Mouse (Mus musculus) heart, adult 9 months (tissue): Measurements from ENCODE around the gene Zfp62.
"Not testable (repeated sequence)": the region's sequence is repeated elsewhere in the genome, so short reads cannot be mapped to it uniquely, and the experiment has no call there.

Experiments used
- DNase-seq, 2 experiments: peaks; one replicate each; pipeline ENCODE4 v3.0.0; 2022; ENCODE audit warnings: low spot score in 2 of 2

The Zfp62 gene

DNA sequence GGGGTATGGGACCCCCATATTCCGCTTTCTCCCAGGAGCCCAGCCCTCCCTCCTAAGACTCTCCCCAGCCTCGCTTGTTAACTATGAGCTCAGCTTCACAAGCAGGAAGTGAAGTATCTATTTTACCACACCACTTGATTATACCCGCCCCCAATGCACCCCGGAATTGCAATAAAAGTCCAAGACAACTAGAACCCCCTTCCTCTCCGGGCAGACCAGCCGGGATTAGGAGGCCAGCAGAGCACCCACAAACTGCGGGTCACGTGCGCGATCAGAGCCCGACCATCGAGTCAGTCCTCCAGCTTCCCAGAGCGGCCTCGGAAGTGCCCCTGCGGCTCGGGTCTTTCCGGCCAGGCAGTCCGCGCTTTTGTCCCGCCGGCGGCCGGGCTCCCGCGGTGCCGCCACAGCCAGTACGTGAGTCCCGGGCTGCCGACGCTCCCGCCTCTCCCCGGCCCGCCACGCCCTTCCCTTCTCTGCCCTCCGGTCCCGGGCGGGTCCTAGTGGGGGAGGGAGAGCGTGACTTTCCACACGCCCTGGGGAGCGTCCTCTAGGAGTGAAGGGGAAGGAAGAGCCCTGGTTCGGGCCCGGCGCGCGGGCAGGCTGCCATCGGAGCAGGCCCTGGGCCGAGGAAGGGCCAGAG lies at the start of gene Zfp62:
TSS of gene Zfp62 (plus strand) at position 164 of the 640 bp plus-strand sequence.
- DNase-seq, result peak; percentile 93 to 95

DNA sequence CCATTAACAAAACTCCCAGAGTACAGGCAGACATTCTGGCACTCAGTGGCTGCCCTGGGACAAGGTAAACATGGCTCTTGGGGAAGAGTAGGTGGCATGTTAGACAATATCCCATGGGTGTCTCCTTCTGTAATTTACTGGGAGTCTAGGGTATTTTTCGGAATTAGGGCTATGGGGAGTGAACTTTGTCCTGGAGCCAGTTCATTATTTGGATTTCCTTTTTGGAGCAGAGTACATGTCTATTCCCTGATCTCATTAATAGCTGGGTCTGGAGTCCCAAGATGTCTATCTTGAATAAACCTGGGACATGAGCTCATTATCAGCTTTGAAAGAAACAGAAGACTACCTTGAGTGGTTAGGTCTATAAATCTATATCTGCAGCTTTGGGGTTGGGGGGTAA lies 49.0 kb upstream of the Zfp62 start, which contains the start of gene Olfr1394:
TSS of gene Olfr1394 (plus strand) at position 301 of the 400 bp plus-strand sequence.
- no peak for DNase-seq

DNA sequence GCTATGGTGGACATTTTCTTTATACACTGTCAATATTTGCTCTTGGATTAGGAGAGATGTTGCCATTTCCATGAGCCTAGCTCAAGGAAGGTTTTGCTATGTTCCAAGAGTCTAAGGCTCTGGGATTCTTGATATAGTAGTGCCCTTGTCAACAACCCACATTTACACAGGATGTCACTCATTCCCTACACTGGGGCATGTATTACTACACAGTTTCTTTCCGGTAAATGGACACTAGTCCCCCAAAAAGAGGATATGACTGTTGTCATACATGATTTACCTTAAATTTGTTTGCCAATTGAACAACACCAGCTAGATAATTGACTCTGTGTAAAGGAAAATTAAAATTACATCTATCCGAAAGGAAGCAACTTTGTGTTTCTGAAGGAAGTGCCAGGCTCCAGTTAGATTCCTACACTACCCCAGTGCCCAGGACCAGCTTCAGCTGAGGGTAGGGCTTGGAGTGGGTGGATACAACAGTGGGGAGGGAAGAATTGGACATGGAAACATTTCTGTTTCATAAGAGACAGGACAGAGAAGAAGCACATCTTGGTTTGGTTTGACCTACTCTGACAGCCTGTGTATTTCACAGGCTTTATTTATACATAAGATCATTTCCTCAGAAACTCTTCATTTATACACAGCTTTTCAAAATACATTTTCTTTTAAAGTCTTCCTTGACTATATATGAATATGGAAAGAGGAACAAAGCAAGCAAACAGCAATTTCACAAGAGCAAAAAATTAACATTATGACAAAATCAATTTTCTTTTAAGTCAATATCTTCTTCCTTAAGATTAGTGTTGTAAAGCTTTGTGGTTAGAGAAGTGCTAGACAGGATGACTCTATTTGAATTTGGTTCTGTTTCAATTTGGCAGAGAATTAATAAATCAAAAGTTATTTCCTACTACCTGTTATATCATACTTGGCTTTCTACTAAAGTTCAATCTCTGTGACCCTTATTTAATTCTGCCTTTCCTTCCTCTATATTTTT lies 46.0 kb upstream of the Zfp62 start:
- no peak for DNase-seq

DNA sequence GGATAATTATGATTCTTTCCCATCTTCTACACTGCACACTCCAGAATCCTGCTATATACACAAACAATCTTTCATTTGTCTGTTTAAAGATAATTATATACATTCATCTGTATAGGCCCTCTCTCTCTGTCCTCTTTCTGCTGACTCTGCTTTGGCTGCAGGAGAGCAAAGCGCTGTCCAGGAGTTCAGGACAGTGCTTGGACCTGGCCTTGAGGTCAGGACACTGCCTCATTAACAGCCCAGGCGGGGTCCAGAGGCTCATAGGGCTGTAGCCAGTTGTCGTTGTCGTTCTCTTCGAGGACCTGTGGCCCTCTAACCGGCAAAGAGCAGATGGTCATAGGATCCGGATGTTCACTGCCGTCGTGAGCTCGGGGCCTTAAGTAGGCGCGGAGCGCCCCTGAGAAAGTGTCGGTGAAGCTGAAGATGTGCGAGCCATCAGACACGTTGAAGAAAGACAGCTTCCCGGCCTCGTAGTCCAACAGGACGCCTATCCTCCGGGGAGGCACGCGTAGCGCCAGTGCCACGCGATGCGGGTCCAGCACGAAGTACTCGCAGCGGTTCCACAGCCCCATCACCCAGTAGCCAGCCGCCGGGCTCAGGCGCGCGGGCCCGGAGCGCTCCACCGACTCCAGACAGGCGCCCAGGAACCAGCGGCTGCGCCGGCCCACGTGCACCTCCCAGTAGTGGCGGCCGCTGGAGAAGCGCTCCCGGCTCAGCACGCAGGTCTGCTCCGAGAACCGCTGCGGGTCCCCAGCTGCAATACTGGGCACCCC lies 34.1 kb upstream of the Zfp62 start:
- no peak for DNase-seq

DNA sequence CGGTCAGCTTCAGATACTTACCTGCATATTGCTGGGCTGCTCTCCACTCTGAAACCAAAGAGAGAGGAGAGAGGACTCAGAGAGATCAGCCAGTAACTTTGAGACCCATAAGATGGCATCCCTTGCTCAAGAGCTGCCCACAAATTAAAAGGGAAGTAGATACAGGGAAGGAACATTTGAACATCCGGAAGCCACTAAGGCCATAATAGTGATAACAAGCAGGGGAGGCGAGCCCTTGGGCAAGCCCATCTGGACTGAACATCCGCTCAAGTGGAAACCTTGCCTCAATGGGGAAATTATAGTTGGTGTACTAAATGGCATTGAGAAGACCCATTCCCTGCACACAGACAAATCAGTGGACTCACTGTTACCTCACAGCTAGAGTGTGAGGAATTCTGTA lies 32.5 kb upstream of the Zfp62 start:
- DNase-seq, result no peak

DNA sequence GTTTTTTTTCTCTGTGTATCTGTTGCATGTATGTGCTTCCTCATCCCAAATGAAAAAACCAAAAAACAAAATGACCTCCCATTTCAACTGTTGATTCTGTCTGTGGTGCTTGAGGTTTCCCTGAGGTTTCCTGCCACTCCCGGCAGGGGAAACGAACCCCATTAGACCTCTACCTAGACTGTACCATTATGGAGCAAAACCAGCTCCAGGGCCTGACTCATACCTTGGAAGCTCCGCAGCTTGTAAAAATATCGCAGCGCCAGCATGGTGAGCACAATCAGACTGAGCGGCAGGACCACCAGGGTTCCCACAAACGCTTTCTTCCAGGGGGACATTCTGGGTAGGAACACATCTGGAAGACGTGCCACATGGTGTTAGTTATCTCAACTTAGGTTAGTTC lies 27.7 kb upstream of the Zfp62 start:
- no peak for DNase-seq

DNA sequence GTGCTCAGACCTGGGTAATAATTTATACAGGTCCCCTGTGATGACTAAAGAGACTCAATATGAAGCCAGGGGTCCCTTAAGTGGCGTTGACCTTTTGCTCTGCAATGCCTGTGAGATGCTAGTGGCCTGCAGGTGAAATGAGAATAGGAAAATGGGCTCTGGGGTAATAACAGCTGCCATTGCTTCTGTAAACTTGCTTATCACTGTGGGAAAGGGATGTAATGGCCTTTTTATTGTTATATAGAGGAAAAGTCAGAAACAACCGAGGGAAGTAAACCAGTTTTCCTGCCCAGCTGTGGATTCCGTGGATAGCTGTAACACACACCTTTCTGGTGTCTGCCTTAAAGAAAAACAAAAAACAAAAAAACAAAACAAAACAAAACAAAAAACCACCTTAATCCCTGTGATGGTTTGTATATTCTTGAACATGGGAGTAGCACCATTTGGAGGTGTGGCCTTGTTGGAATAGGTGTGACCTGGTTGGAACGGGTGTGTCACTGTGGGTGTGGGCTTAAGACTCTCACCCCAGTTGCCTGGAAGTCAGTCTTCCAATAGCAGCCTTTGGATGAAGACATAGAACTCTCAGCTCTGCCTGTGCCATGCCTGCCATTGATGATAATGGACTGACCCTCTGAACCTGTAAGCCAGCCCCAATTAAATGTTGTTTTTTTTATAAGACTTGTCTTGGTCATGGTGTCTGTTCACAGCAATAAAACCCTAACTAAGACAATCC lies 26.9 kb upstream of the Zfp62 start:
- not testable (repeated sequence) for DNase-seq

DNA sequence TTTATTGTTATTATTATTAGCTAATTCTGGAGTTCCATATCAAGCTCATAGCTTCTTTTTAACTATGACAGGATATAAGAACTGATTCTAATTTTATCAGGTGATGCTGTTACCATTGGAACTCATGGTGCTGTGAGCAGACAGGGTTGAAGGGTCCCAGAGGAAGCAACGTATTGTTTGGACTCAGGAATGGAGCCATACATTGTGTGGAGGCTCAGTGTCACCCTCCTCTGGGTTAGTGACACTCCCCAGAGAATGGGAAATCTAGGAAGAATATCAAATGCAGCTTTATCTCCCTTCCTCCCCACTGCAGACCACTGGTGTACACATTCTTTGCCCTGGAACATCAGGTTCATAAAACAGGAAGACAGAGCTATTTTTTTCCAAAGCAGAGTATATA lies 19.9 kb upstream of the Zfp62 start:
- DNase-seq, result no peak

DNA sequence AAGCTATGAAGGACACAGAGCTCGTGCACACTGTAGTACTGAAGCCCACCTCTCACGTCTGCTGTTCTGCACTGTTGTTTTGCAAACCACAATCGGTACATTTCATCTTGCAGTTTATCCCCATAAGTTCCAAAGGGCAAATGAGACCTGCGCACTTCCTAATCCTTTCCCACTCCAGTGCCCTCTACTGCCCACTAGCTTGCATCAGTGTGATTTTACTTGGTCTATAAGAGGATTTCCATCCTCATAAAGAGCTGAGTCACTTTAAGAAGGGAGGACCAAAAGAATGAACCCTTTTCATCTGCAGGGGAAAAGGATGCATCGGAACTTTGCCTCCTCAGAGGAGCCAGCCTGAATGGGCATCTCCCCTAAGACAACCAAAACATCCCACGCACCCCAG lies 16.6 kb upstream of the Zfp62 start:
- DNase-seq, result no peak

DNA sequence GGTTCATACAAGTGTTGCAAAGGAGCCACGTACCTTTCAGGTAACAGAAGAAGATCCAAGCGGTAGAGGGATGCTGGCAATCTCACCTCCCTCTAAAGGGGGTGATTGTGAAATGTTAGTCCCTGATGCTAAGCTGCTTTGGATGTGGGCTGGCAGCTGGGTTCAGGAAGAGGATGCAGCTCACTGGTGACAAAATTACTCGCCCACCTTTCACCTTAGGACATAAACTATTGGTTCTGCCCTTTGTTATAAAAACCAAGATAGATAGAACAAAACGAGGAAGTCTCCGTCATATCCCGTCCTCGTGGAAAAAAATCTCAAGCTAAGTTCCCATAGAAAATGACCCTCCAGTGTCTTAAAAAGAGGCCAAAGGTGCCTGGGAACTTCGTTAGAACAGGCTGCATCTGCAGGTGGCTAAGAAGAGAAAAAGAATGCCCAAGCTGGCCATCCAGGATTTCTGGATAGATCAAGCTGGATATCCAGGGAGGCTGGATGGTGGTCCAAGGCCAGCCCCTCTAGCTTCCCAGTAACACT lies 16.1 kb upstream of the Zfp62 start, which contains the start of gene Btnl9:
TSS of gene Btnl9 (minus strand) at position 205 of the 534 bp plus-strand sequence.
- peak; percentile 31 to 35 for DNase-seq

DNA sequence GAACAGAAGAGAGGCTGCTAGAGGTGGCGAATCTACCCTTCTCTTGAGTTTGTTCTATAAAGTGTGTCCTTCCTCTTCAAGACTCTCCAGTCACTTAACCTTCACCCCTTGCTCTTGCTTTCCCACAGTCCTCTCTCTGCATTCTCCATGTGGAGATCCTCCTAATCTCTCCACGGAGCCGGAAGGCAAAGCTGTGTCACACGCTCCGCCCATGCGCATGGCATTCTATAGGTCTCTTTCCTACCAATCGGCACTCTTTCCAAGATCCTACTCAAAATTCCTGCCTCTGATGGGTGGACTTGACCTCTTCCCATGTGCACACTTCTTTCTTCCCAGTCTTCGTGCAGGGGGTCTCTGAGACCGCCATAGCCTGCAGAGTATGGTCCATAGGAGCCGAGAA lies 15.4 kb upstream of the Zfp62 start:
- DNase-seq, result no peak

DNA sequence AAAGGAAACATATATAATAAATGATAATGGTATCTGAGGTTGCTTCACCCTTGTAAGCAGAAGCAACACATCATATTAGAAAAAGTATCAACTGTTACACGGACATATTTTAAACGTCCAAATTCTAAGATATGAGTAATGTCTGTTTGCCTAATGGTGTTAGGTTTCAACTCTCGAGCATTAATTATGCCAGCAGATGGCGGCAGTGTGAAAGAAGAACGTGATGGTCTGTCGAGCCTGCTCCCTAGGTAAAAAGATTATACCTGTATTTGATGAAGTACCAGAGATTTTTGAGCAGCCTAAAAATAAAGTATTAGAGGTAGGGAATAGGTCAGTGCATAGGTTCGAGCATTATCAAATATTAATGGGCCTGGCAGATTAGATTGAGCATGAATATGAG lies 13.4 kb upstream of the Zfp62 start:
- peak; percentile 23 to 65 for DNase-seq

DNA sequence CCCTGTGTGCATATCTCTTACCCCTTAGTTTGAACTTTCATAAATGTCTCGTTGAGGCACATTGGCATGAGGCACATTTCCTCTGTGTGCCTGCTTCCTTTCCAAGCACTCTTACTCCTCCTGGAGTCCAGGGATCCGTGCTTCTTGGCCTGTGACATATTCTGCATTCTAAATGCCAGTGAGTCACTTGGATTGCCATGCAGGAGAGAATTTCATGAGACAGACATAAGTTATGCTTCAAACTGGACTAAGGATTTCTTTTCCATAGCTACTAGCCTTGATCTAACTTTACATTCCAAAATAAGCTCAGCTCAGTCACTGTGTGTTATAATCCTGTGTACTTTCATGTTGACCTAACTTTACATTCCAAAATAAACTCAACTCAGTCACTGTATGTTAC lies 12.0 kb upstream of the Zfp62 start:
- DNase-seq, result no peak

DNA sequence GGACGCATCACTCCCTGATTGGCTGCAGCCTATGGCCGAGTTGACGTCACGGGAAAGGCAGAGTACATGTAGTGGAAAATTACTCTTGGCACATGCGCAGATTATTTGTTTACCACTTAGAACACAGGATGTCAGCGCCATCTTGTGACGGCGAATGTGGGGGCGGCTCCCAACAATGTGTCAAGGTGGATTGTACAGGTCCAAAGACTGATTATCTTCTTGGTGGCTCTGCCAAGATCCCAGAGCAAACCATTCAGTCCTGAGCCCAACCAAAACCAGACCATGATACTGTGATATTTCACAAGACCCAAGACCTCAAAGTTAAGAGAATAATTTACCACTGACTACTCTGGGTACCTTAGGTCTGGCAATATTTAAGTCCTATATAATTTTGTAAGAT lies 8.3 kb upstream of the Zfp62 start:
- not testable (repeated sequence) for DNase-seq

DNA sequence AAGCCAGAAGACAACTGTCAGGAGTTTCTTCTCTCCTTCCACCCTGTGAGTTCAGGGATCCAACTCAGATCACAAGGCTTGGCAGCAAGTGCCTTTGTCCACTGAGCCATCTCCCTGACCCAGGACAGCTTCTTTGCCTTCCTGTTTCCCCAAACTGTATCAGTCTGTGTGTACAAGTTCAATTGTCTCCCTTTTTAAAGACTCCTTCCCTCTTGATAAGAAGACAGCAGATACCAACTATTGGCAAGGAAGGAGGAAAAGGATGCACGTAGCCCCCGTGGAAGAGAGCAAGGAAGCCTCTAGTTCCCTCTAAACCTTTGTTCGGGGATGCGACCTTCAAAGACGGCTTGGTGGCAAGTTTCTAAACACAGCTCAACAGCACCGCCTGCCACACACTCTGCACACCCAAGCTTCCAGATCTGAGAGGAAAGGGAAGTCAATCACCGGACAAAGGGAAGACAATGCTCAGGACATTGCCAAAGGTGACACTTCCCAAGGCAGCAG lies 7.2 kb upstream of the Zfp62 start:
- peak; percentile 28 to 46 for DNase-seq

DNA sequence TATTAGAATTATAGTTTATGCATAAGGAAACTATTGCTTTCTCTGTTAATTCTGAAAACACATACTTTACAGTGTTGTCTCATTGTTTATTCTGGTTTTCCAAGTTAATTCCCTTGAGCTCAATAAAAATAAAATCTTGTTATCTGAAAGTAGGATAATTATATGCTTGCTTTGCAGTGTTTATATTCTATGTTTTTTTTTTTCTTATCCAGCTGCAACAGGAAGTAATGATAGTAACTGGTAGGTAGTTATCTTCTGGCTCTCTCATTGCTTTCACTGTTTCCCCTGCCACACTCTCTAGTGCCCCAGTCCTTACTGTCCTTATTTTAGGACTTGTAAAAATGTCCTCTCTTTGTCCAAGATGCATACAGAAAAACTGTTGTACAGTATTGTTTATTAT lies 2.4 kb upstream of the Zfp62 start:
- no peak for DNase-seq

DNA sequence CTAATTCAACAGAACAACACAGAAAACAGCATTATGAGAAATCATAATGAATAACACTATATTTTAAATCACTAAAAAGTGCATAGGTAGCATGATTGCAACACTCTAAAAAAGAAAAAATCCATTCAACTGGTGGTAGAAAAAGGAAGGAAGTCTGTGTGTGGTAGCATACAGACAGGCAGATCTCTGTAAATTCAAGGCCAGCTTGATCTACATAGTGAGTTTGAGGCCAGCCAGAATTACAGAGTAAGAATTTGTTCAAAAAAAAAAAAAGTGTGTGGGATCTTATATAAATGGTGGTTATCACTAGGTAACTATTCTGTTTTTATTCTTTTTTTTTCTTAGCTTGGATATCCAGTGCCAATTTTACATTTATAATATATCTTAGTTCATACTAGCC lies 1.9 kb upstream of the Zfp62 start:
- no peak for DNase-seq

DNA sequence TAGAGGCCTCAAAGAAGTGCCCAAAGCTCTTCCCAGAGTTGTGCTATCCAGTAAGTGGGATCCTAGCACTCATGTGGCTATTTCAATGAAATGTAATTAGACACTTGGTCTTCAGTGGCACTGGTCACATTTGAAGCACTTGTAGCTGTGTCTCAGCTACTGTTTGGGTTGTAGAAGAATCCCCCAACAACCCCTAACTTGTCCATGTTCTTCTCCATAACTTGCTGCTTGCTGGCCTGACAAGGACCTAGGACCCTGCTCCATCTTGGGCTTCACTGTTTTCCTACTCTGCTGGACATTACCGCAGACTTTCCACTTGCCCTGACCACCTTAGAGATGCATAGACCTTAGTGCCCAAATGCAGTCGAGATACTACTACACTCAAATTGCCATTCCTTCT lies 1.0 kb upstream of the Zfp62 start:
- DNase-seq, result no peak

DNA sequence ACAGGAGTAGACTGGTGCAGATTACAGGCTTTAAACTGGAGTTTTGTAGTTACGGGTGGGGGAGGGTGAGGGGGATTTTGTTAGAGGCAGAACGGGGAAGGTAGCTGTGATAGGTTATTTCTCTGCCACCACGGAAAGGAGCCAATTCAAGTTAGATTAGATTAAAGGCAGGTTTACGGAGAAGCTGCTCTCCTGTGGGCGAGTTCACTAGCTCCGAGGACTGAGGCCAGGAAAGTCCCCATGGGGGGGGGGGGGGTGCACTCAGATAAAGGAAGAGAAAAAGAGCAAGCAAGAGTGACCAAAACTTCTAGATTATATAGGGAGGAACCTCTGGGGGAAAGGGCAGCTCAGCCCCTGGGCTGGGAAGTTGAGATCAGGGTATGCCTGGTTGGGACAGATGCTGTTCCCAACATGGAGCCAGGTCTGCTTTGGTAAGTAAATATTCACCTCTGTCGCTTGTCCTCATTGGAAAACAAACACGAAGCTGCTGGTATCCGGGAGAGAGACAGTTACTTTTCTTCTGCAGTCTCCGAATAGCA lies 500 bp upstream of the Zfp62 start:
- no peak for DNase-seq

DNA sequence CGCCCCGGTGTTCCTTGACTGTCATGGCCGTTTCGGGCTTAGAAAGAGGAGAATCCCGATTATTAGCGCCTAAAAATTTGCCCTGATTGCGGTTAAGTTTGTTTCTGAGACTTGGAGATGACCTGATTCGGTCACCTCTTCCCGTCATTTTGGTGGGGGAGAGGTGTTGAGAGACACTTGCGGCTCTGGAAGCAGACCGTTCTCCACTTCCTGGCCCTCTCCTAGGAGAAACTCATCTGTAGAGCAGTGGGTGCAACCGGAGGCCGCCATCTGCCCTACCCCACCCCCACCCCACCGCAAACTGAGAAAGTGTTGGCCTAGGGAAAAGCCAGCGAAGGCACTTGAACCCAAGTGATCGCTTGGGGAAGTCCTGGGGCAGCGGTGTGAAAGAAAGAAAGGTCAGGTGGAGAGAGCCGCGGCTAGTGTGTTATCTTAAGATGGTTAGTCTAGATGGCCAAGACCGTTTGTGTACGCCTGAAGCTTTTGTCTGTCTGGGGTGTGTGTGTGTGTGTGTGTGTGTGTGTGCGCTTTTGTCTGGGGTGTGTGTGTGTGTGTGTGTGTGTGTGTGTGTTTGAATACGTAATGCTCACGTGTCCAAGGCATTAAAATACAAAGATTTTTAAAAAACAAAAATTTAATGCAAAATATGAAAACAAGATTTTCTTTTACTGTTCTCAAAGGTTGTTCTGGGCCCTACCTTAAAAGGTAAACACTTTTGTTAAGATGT lies 842 bp downstream of the Zfp62 start:
- no peak for DNase-seq
